Mouse (Mus musculus) limb, embryonic 14.5 days (tissue): ENCODE measurements around the gene Hrc. TPM values are rescaled to one million over a fixed set of nuclear protein-coding genes. Genes with fewer than 3 reads are reported as not detected.

Source experiments
- ATAC-seq: fragments of 200-750 bp; cut with Nextera tagmentation; 2 replicates; pipeline ENCODE4 v1.8.0; 2017; ENCODE audit warnings: low read depth, moderate number of reproducible peaks, moderate TSS enrichment; ENCODE audit not compliant: low FRiP score
- DNase-seq: peaks from one replicate; pipeline ENCODE4 v3.0.0-alpha.2; 2015; ENCODE audit warnings: low spot score
- H3K27ac ChIP-seq: fragments of 300-500 bp; sonication (generic); replicated peaks from 2 replicates; pipeline ENCODE4 v1.5.1; 2014; ENCODE audit warnings: low read depth, mild to moderate bottlenecking, low read length, moderate library complexity, mixed read lengths
- H3K27me3 ChIP-seq: fragments of 300-500 bp; sonication (generic); 2 replicates; pipeline ENCODE4 v1.6.1; 2014; ENCODE audit warnings: low read length, mixed read lengths; ENCODE audit not compliant: control insufficient read depth, insufficient read depth
- H3K36me3 ChIP-seq: fragments of 300-500 bp; sonication (generic); 2 replicates; pipeline ENCODE4 v1.6.1; 2014; ENCODE audit warnings: mild to moderate bottlenecking, low read length, moderate library complexity, mixed read lengths; ENCODE audit not compliant: control insufficient read depth, insufficient read depth
- H3K4me1 ChIP-seq: fragments of 300-500 bp; sonication (generic); 2 replicates; pipeline ENCODE4 v1.6.1; 2014; ENCODE audit warnings: antibody characterized with exemption, low read length, mixed read lengths; ENCODE audit not compliant: control insufficient read depth, insufficient read depth
- H3K4me2 ChIP-seq: fragments of 300-500 bp; sonication (generic); replicated peaks from 2 replicates; pipeline ENCODE4 v1.6.1; 2014; ENCODE audit warnings: low read depth, mild to moderate bottlenecking, low read length, moderate library complexity; ENCODE audit not compliant: severe bottlenecking
- H3K4me3 ChIP-seq: fragments of 300-500 bp; sonication (generic); replicated peaks from 2 replicates; pipeline ENCODE4 v1.5.1; 2014; ENCODE audit warnings: low read length
- H3K9ac ChIP-seq: fragments of 300-500 bp; sonication (generic); 2 replicates; pipeline ENCODE4 v1.6.1; 2014; ENCODE audit warnings: mild to moderate bottlenecking, low read depth, low read length, moderate library complexity; ENCODE audit not compliant: severe bottlenecking
- H3K9me3 ChIP-seq: fragments of 300-500 bp; sonication (generic); 2 replicates; pipeline ENCODE4 v1.6.1; 2016; ENCODE audit warnings: low read length; ENCODE audit not compliant: control insufficient read depth
- POLR2A ChIP-seq: fragments of 200-500 bp; IDR thresholded peaks from 2 replicates; pipeline ENCODE4 v1.8.0; 2012; ENCODE audit warnings: inconsistent platforms, mild to moderate bottlenecking, moderate library complexity, borderline replicate concordance; ENCODE audit not compliant: insufficient read depth, insufficient read length; ENCODE audit errors: extremely low read depth
- WGBS: fragments of 180-500 bp; shearing (Covaris S2); extraction: QIAGEN DNeasy Blood & Tissue Kit; methylation state at CpG from one replicate; pipeline ENCODE4 v1.1.7; 2014; 5-methylcytosine and 5-hydroxymethylcytosine counted together
- polyA plus RNA-seq, 2 experiments: library from polyadenylated mRNA; depleted of rRNA in 1 of 2; stranded (reverse) in 1 of 2; unstranded in 1 of 2; fragments of >200 nt; fragmentation: Nextera tagmentation in 1 of 2; extraction: Ambion mirVana in 1 of 2; gene quantifications; 2 replicates each; pipeline versions ENCODE4 v1.2.1 to v1.2.3; 2012 to 2014

The Hrc gene
- polyA plus RNA-seq, 2 experiments = 5.9 to 17.9 TPM

GRCm38 (mm10) chr7:45312023-45312422 lies 23.1 kb upstream of the Hrc start:
- no peak for TF ChIP-seq POLR2A
- no peak overlapping the region for H3K4me3 ChIP-seq

GRCm38 (mm10) chr7:45312686-45313453 lies 22.2 kb upstream of the Hrc start:
- Histone ChIP-seq H3K9me3 (no peaks in the 10 kb centered on the region), H3K4me1 (peaks cover 15% of the 10 kb centered on the region), H3K27ac (peak overlapping the region; percentile 22; the same call in 1 of the 2 replicates), H3K36me3 (peaks cover 47% of the 10 kb centered on the region), H3K9ac (no peak overlapping the region), H3K4me3 (no peak overlapping the region), H3K27me3 (no peaks in the 10 kb centered on the region), H3K4me2 (peak overlapping the region; percentile 28)
- TF ChIP-seq POLR2A = no peak
- peak; percentile 40 for DNase-seq
- ATAC-seq = peak; percentile 69
- WGBS = 14% methylated on average over 10 of the region's 10 CpGs

More at GRCm38 (mm10) chr7:45312023-45312422, 23.1 kb upstream of the Hrc start:
- H3K9me3 ChIP-seq = no peaks in the 10 kb centered on the region
- H3K27me3 ChIP-seq = no peaks in the 10 kb centered on the region
- peaks cover 45% of the 10 kb centered on the region for H3K36me3 ChIP-seq
- DNase-seq (no peak), ATAC-seq (no peak)
- peaks cover 15% of the 10 kb centered on the region for H3K4me1 ChIP-seq
- H3K27ac ChIP-seq = 0 out of 2 replicates have a peak overlapping the region, but pooled peaks have one; percentile 19
- H3K9ac ChIP-seq = no peak overlapping the region
- WGBS = 53% methylated on average over 8 of the region's 8 CpGs
- H3K4me2 ChIP-seq = no peak overlapping the region

- peaks cover 15% of the 10 kb centered on the region for H3K4me1 ChIP-seq
- peak overlapping the region; percentile 28 for H3K4me2 ChIP-seq
- WGBS = 14% methylated on average over 9 of the region's 9 CpGs
- no peak overlapping the region for H3K4me3 ChIP-seq
- H3K36me3 ChIP-seq = peaks cover 47% of the 10 kb centered on the region
- DNase-seq (no peak), ATAC-seq (0 out of 2 replicates have a peak, but pooled peaks have one; percentile 12)
- H3K9me3 ChIP-seq = no peaks in the 10 kb centered on the region
- no peak overlapping the region for H3K9ac ChIP-seq
- peak overlapping the region; percentile 22; the same call in 1 of the 2 replicates for H3K27ac ChIP-seq
- TF ChIP-seq POLR2A = no peak
- no peaks in the 10 kb centered on the region for H3K27me3 ChIP-seq
Measured at GRCm38 (mm10) chr7:45313495-45313894, 21.6 kb upstream of the Hrc start.

- WGBS = 77% methylated on average over 10 of the region's 10 CpGs
- Histone ChIP-seq H3K9me3 (no peaks in the 10 kb centered on the region), H3K36me3 (peaks cover 44% of the 10 kb centered on the region), H3K4me2 (no peak overlapping the region), H3K4me1 (peaks cover 15% of the 10 kb centered on the region), H3K4me3 (no peak overlapping the region), H3K27ac (no peak overlapping the region), H3K9ac (no peak overlapping the region), H3K27me3 (no peaks in the 10 kb centered on the region)
- TF ChIP-seq POLR2A = no peak
- no peak for DNase-seq
- no peak for ATAC-seq
Measured at GRCm38 (mm10) chr7:45315182-45315701, 19.8 kb upstream of the Hrc start.

GRCm38 (mm10) chr7:45316536-45316935 lies 18.6 kb upstream of the Hrc start:
- DNase-seq = no peak
- Histone ChIP-seq H3K27me3 (no peaks in the 10 kb centered on the region), H3K9ac (no peak overlapping the region), H3K9me3 (no peaks in the 10 kb centered on the region), H3K36me3 (peaks cover 34% of the 10 kb centered on the region), H3K4me3 (no peak overlapping the region), H3K4me2 (no peak overlapping the region), H3K27ac (no peak overlapping the region), H3K4me1 (peaks cover 15% of the 10 kb centered on the region)
- 91% methylated on average over 14 of the region's 14 CpGs for WGBS
- TF ChIP-seq POLR2A = no peak
- no peak for ATAC-seq
